Mouse (Mus musculus) CH12.LX (cell line): ENCODE results near the gene Egfl7. TPM values are rescaled to one million over a fixed set of nuclear protein-coding genes. Genes with fewer than 3 reads are reported as not detected.

ENCODE experiments used
- DNase-seq: peaks from one replicate; pipeline ENCODE4 v3.0.0-alpha.2; 2013; ENCODE audit errors: extremely low read depth
- H3K27ac ChIP-seq: 2 replicates; pipeline ENCODE4 v1.5.1; 2012; ENCODE audit warnings: low read depth, mild to moderate bottlenecking, control low read depth, moderate library complexity; ENCODE audit not compliant: insufficient read depth
- H3K27me3 ChIP-seq: replicated peaks from 2 replicates; pipeline ENCODE3; 2012; ENCODE audit warnings: inconsistent platforms
- H3K36me3 ChIP-seq, 2 experiments: replicated peaks in 1 of 2; 2 replicates each; pipeline versions ENCODE3 to v1.6.1; 2012; ENCODE audit warnings: inconsistent platforms in 1 of 2, low read length in 1 of 2, mild to moderate bottlenecking in 1 of 2, mixed read lengths in 1 of 2, moderate library complexity in 1 of 2; ENCODE audit not compliant: control insufficient read depth in 1 of 2, insufficient read depth in 1 of 2
- H3K4me1 ChIP-seq, 2 experiments: 2 replicates each; pipeline ENCODE4 v1.6.1; 2012; ENCODE audit warnings: inconsistent platforms in 1 of 2, moderate library complexity in 1 of 2; ENCODE audit not compliant: insufficient read depth in 2 of 2, control insufficient read depth in 1 of 2
- H3K4me2 ChIP-seq: 2 replicates; pipeline ENCODE4 v1.6.1; 2012; ENCODE audit warnings: low read depth, mild to moderate bottlenecking, control low read depth; ENCODE audit not compliant: poor library complexity, insufficient read depth, severe bottlenecking
- H3K4me3 ChIP-seq, 3 experiments: fragments of 150-350 bp in 1 of 3; sonication (generic) in 1 of 3; replicated peaks in 1 of 3; 2 replicates each; pipeline versions ENCODE3 to v1.5.1; 2011 to 2012; ENCODE audit warnings: low read depth in 2 of 3, low read length in 2 of 3, mild to moderate bottlenecking in 2 of 3, moderate library complexity in 2 of 3, control low read depth in 1 of 3, improper control_type of control experiment in 1 of 3, inconsistent platforms in 1 of 3, mixed read lengths in 1 of 3; ENCODE audit not compliant: poor library complexity in 1 of 3
- H3K79me2 ChIP-seq: replicated peaks from 2 replicates; pipeline ENCODE4 v1.6.1; 2012; ENCODE audit warnings: mild to moderate bottlenecking, moderate library complexity; ENCODE audit not compliant: control insufficient read depth, poor library complexity, insufficient read depth, severe bottlenecking; ENCODE audit errors: extremely low read depth
- H3K9ac ChIP-seq: 2 replicates; pipeline ENCODE4 v1.6.1; 2012; ENCODE audit warnings: low read depth, mild to moderate bottlenecking, control low read depth, moderate library complexity; ENCODE audit not compliant: insufficient read depth
- H3K9me3 ChIP-seq: replicated peaks from 2 replicates; pipeline ENCODE3; 2012; ENCODE audit warnings: low read length, inconsistent platforms, mixed read lengths
- BHLHE40 ChIP-seq: IDR thresholded peaks from 2 replicates; pipeline ENCODE4 v1.6.1; 2011; ENCODE audit warnings: mild to moderate bottlenecking, low read depth, low read length, improper control_type of control experiment
- CHD1 ChIP-seq: IDR thresholded peaks from 2 replicates; pipeline ENCODE4 v1.6.1; 2012; ENCODE audit warnings: low read depth, low read length, improper control_type of control experiment, inconsistent platforms
- E2F4 ChIP-seq: IDR thresholded peaks from 2 replicates; pipeline ENCODE4 v1.6.1; 2011; ENCODE audit warnings: low read depth, low read length, improper control_type of control experiment; ENCODE audit not compliant: insufficient replicate concordance
- EP300 ChIP-seq: IDR thresholded peaks from 2 replicates; pipeline ENCODE4 v1.6.1; 2011; ENCODE audit warnings: low read length, improper control_type of control experiment
- ETS1 ChIP-seq: conservative IDR thresholded peaks from 2 replicates; pipeline ENCODE4 v1.6.1; 2012; ENCODE audit warnings: low read depth, mild to moderate bottlenecking, inconsistent platforms, low read length, improper control_type of control experiment, moderate library complexity
- GABPA ChIP-seq: IDR thresholded peaks from 2 replicates; pipeline ENCODE4 v1.6.1; 2012; ENCODE audit warnings: low read depth, low read length, improper control_type of control experiment, inconsistent platforms; ENCODE audit not compliant: insufficient replicate concordance
- IRF4 ChIP-seq: IDR thresholded peaks from 2 replicates; pipeline ENCODE4 v1.6.1; 2014; ENCODE audit warnings: low read depth, mild to moderate bottlenecking, inconsistent platforms, low read length, improper control_type of control experiment
- JUN ChIP-seq: IDR thresholded peaks from 2 replicates; pipeline ENCODE4 v1.6.1; 2011; ENCODE audit warnings: low read depth, mild to moderate bottlenecking, low read length, improper control_type of control experiment, moderate library complexity; ENCODE audit not compliant: insufficient read depth
- JUND ChIP-seq: conservative IDR thresholded peaks from 2 replicates; pipeline ENCODE4 v1.6.1; 2011; ENCODE audit warnings: low read depth, low read length, improper control_type of control experiment
- MAX ChIP-seq: IDR thresholded peaks from 2 replicates; pipeline ENCODE4 v1.6.1; 2011; ENCODE audit warnings: low read length, improper control_type of control experiment
- MAZ ChIP-seq: IDR thresholded peaks from 2 replicates; pipeline ENCODE4 v1.6.1; 2012; ENCODE audit warnings: low read depth, mild to moderate bottlenecking, inconsistent platforms, low read length, improper control_type of control experiment, moderate library complexity
- MYC ChIP-seq: IDR thresholded peaks from 2 replicates; pipeline ENCODE4 v1.6.1; 2011; ENCODE audit warnings: low read depth, mild to moderate bottlenecking, improper control_type of control experiment, low read length
- NELFE ChIP-seq: IDR thresholded peaks from 2 replicates; pipeline ENCODE4 v1.6.1; 2011; ENCODE audit warnings: low read depth, low read length, improper control_type of control experiment
- PAX5 ChIP-seq: IDR thresholded peaks from 2 replicates; pipeline ENCODE4 v1.6.1; 2012; ENCODE audit warnings: low read length, inconsistent platforms, mixed read lengths
- POLR2A ChIP-seq: IDR thresholded peaks from 2 replicates; pipeline ENCODE4 v1.6.1; 2011; ENCODE audit warnings: low read depth, mild to moderate bottlenecking, improper control_type of control experiment, low read length
- RCOR1 ChIP-seq: conservative IDR thresholded peaks from 2 replicates; pipeline ENCODE4 v1.6.1; 2012; ENCODE audit warnings: low read depth, mild to moderate bottlenecking, inconsistent platforms, low read length, improper control_type of control experiment
- SMC3 ChIP-seq: IDR thresholded peaks from 2 replicates; pipeline ENCODE4 v1.6.1; 2011; ENCODE audit warnings: low read depth, low read length, improper control_type of control experiment
- TBP ChIP-seq: conservative IDR thresholded peaks from 2 replicates; pipeline ENCODE4 v1.6.1; 2011; ENCODE audit warnings: low read depth, low read length, improper control_type of control experiment
- TCF12 ChIP-seq: IDR thresholded peaks from 2 replicates; pipeline ENCODE4 v1.6.1; 2014; ENCODE audit warnings: low read depth, mild to moderate bottlenecking, inconsistent platforms, low read length, improper control_type of control experiment
- UBTF ChIP-seq: IDR thresholded peaks from 2 replicates; pipeline ENCODE4 v1.6.1; 2012; ENCODE audit warnings: low read depth, mild to moderate bottlenecking, inconsistent platforms, low read length, improper control_type of control experiment, moderate library complexity
- USF1 ChIP-seq: IDR thresholded peaks from 2 replicates; pipeline ENCODE4 v1.6.1; 2014; ENCODE audit warnings: low read depth, mild to moderate bottlenecking, inconsistent platforms, low read length, improper control_type of control experiment
- ZC3H11A ChIP-seq: IDR thresholded peaks from 2 replicates; pipeline ENCODE4 v1.6.1; 2012; ENCODE audit warnings: low read depth, mild to moderate bottlenecking, inconsistent platforms, low read length, improper control_type of control experiment
- ZMIZ1 ChIP-seq: IDR thresholded peaks from 2 replicates; pipeline ENCODE4 v1.6.1; 2012; ENCODE audit warnings: low read depth, mild to moderate bottlenecking, inconsistent platforms, low read length, improper control_type of control experiment
- ZNF384 ChIP-seq: IDR thresholded peaks from 2 replicates; pipeline ENCODE4 v1.6.1; 2012; ENCODE audit warnings: low read depth, low read length, improper control_type of control experiment, inconsistent platforms
- dilution Hi-C: fragments of 300-500 bp; cut with MboI; formaldehyde crosslinking; loops from 2 replicates; pipeline ENCODE4 v1.14.3; 2020; ENCODE audit warnings: low sequenced_read_pairs; ENCODE audit not compliant: extremely low pct_unique_long_range_greater_than_20kb, extremely low pct_ligation_motif_present
- in situ Hi-C: fragments of 300-500 bp; cut with MboI; formaldehyde crosslinking; loops from 3 replicates; pipeline ENCODE4 v1.14.3; 2019; ENCODE audit warnings: low sequenced_read_pairs, low pct_ligation_motif_present, low pct_unique_long_range_greater_than_20kb, mixed read lengths
- polyA plus RNA-seq: library from polyadenylated mRNA; unstranded; fragments of >175 nt; gene quantifications from 2 replicates; pipeline ENCODE4 v1.2.1, GENCODE M21; 2012; ENCODE audit warnings: low read depth; ENCODE audit not compliant: insufficient read length
- total RNA-seq, 2 experiments: library from RNA; depleted of rRNA; stranded (reverse); fragments of 300-350 nt in 1 of 2; fragments of >200 nt in 1 of 2; gene quantifications; 2 replicates each; pipeline ENCODE4 v1.2.3; 2012 to 2014

The Egfl7 gene
- total and polyA plus RNA-seq, 3 experiments: 20.1 to 39.3 (median 24.7) TPM

GRCm38 (mm10) chr2:26589284-26589683 is 9.5 kb downstream of the Egfl7 start:
- in situ Hi-C loops: no loop called here
- peaks cover 0 to 30% of the 10 kb centered on the region in 2 experiments for H3K36me3 ChIP-seq
- H3K27me3 ChIP-seq: peaks cover 15% of the 10 kb centered on the region
- H3K27ac ChIP-seq: no peak overlapping the region
- no peak overlapping the region for H3K9ac ChIP-seq
- TF ChIP-seq SMC3: no peak
- no peak for TF ChIP-seq CHD1
- TF ChIP-seq ZMIZ1: no peak
- TF ChIP-seq USF1: no peak
- TF ChIP-seq TCF12: no peak
- dilution Hi-C loops: no loop called here
- H3K4me1 ChIP-seq: peaks cover 3 to 11% of the 10 kb centered on the region in 2 experiments; a peak in 3 of 4 replicates
- no peaks in the 10 kb centered on the region for H3K9me3 ChIP-seq
- no peak overlapping the region for H3K4me2 ChIP-seq
- H3K4me3 ChIP-seq: no peak overlapping the region
- DNase-seq: no peak
- H3K79me2 ChIP-seq: no peaks in the 10 kb centered on the region

- in situ Hi-C loops: no loop called here
- H3K9ac ChIP-seq: no peak overlapping the region
- DNase-seq: no peak
- TF ChIP-seq ZNF384 (no peak), SMC3 (no peak), GABPA (no peak), POLR2A (no peak), UBTF (no peak), RCOR1 (no peak), E2F4 (no peak), TBP (no peak), MAX (no peak), ZMIZ1 (no peak)
- H3K27ac ChIP-seq: no peak overlapping the region
- H3K4me3 ChIP-seq: no peak overlapping the region
- no peak overlapping the region for H3K4me2 ChIP-seq
- peaks cover 0 to 35% of the 10 kb centered on the region in 2 experiments for H3K36me3 ChIP-seq
- no peaks in the 10 kb centered on the region for H3K79me2 ChIP-seq
- H3K4me1 ChIP-seq: peaks cover 3 to 11% of the 10 kb centered on the region in 2 experiments; a peak in 3 of 4 replicates
- dilution Hi-C loops: no loop called here
- peaks cover 8% of the 10 kb centered on the region for H3K27me3 ChIP-seq
- no peaks in the 10 kb centered on the region for H3K9me3 ChIP-seq
Measured at GRCm38 (mm10) chr2:26590282-26590681, 10.5 kb downstream of the Egfl7 start.

GRCm38 (mm10) chr2:26590962-26591361 is 11.1 kb downstream of the Egfl7 start:
- dilution Hi-C loops (no loop called here), in situ Hi-C loops (no loop called here)
- no peak overlapping the region for H3K9ac ChIP-seq
- no peak overlapping the region for H3K27ac ChIP-seq
- peaks cover 3% of the 10 kb centered on the region for H3K27me3 ChIP-seq
- H3K36me3 ChIP-seq: peaks cover 0 to 42% of the 10 kb centered on the region in 2 experiments
- H3K4me2 ChIP-seq: no peak overlapping the region
- H3K9me3 ChIP-seq: no peaks in the 10 kb centered on the region
- TF ChIP-seq IRF4 (no peak), ETS1 (no peak), USF1 (no peak), MAZ (no peak), BHLHE40 (no peak), SMC3 (no peak), MYC (no peak), TBP (no peak), JUND (no peak), POLR2A (no peak), NELFE (no peak), PAX5 (no peak), JUN (no peak), EP300 (no peak), ZC3H11A (no peak)
- peaks cover 3 to 11% of the 10 kb centered on the region in 2 experiments; a peak in 3 of 4 replicates for H3K4me1 ChIP-seq
- no peak overlapping the region for H3K4me3 ChIP-seq
- no peaks in the 10 kb centered on the region for H3K79me2 ChIP-seq
- no peak for DNase-seq
